Mouse (Mus musculus) liver, postnatal 0 days (tissue): Measurements from ENCODE around the gene Aebp1.

Experiments used
- CTCF ChIP-seq: sonication (generic); IDR thresholded peaks from 2 replicates; pipeline ENCODE4 v1.5.1; 2016; ENCODE audit warnings: antibody characterized with exemption, low read depth
- EP300 ChIP-seq: IDR thresholded peaks from 2 replicates; pipeline ENCODE4 v1.6.1; 2016; ENCODE audit warnings: antibody characterized with exemption, low read depth, mild to moderate bottlenecking

DNA sequence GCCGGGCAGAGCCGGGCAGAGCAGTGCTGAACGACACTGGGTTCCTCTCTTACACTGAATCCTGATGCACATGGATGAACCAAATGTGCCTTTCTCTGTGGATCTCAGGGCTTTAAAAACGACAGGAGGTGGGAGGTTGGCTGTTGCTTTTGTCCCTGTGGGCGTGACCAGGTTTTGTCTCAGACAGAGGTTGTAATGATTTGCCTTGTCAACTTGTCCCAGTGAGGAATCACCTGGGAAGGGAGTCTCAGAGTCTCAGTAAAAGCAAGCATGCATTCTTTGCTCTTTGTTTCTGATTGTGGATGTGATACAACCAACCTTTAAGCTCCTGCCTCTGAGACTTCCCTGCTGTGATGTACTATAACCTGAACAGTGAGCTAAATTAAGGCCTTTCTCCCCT lies 45.3 kb downstream of the Aebp1 start:
- no peak for TF ChIP-seq CTCF
- no peak for TF ChIP-seq EP300
